Mouse (Mus musculus) lung, postnatal 14 days (tissue): ENCODE measurements around the gene 1520401A03Rik.
A peak's percentile ranks its signal among the peaks of the same experiment; 100 is the strongest.

Source experiments
- DNase-seq: peaks from one replicate; pipeline ENCODE4 v3.0.0; 2021

Gene 1520401A03Rik

GRCm38 (mm10) chr17:23664556-23665021 lies 58.0 kb downstream of the 1520401A03Rik start:
- peak; percentile 22 for DNase-seq

- peak; percentile 26 for DNase-seq
These were observed 61.1 kb downstream of the 1520401A03Rik start for GRCm38 (mm10) chr17:23661526-23661925.

- no peak for DNase-seq
These were observed 61.7 kb downstream of the 1520401A03Rik start for GRCm38 (mm10) chr17:23660876-23661200.

- DNase-seq = peak; percentile 79
These were observed 62.3 kb downstream of the 1520401A03Rik start, which contains the start of gene Bicdl2 for GRCm38 (mm10) chr17:23660117-23660875. Gene Bicdl2 (plus strand): TSS chr17:23660506.

- DNase-seq = no peak
These were observed 64.1 kb downstream of the 1520401A03Rik start for GRCm38 (mm10) chr17:23658450-23658849.
